Mouse (Mus musculus) frontal cortex, postnatal 25 days (tissue): Measurements from ENCODE around the gene Timd4.

Experiments
- DNase-seq, 2 experiments: peaks; one replicate each; pipeline ENCODE4 v3.0.0; 2022; ENCODE audit warnings: low spot score in 2 of 2

Gene Timd4

DNA sequence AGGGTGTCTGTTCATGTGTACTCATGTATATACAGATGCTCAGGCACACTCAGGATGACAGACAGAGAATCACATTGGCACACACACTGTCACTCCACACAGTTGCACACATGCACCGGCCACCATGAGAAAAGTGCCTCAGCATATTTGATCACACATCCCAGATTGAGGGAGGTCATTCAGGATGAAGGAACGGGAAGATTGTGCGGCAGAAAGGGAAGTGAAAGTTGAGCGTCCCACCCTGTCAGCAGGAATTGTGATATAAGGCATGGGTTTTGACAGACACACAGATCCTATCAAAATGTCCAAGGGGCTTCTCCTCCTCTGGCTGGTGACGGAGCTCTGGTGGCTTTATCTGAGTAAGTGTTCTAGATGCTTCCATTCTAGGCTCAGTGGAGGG, at the start of gene Timd4:
Timd4 (plus strand) TSS at position 290 of the 400 bp plus-strand sequence.
- no peak for DNase-seq

DNA sequence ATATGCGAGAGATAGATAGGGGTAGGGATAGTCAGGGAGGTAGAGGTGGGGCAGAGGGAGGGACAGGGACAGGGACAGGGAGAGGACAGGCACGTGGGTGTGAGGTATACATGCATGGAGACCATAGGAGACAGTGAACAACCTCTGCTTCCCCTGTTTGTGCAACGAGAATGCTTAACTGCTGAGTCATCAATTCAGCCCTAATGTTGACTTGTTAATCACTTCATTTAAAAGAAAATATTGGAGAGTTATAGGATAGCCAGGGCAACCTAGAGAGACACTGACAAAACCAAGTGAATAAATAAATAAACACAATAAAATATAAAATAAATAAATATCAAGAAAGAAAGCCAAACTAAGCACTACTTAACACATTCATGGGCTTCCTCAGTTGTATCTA, 33.7 kb upstream of the Timd4 start:
- DNase-seq, result no peak

DNA sequence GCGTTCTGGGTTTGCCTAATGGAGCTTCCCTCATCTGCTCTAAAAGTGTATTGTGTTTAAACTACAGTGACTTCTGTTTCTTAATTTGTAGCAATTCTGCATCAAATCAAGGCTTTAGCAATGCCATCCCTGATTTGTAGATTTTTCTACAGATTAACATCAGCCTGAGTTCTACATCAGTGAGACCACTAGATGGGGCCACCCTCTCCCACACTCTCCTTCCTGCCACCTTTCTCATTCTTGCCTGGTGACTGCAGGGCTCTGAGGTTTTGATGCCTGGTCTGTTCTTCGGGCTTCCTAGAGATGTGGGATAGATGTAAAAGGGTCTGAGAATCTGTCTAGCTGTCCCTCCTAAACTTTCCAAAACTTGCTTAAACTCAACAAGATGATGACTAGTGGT, 30.8 kb upstream of the Timd4 start:
- DNase-seq, result no peak

DNA sequence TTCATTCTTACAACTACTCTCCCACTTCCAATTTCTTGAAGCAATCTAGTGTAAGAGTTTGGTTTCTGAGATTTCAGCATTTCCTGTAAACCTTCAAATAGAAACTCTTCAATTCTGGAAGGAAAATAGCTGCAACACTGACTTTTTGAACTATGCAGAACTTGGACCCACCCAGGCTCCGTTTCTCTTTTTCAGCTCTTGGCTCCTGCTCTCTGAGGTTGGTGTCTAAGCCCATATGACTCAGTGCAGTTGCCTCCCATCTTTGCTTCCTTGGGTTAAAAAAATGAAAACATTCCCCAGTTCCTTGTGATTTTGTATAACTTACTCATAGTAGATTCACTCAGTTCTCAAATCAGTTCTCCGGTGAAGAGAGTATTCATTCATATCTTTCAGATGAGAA, 6.2 kb upstream of the Timd4 start:
- no peak for DNase-seq

DNA sequence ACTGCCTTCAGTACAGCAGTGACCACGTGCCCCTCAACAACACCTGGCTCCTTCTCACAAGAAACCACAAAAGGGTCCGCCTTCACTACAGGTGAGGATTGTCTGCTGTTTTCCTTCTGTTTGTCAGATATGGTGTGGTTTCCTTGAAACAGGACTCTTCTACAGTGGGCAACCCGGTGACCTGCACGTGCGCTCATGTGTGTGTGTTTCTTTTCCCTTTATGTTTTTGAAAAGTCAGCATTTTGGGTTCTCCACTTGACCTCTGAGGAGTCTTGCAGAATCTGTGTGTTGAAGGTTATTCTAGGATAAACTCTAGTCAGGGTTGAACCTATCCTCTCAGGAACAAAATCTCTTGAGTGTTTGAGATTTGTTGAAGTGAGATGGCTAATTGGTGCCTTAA, 7.1 kb downstream of the Timd4 start:
- no peak for DNase-seq

DNA sequence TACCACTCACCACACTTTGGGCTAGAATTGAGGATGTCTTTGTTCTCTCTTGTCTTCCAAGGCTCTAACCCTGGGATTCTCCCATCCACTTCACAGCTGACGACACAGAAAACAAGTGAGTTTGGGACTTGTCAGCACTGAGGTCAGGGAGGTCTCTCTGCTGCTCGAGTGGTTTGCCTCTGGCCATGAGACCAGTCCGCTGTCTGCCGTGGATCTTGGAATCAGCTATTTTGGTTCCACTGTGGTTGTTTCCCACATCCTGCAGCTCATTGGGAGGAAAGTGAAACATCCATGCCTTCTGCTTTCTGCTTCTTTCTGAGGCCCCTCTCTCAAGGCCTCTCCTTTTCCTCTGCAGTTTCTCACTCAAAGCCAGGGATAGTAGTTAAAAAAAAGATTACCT, 9.3 kb downstream of the Timd4 start:
- no peak for DNase-seq

DNA sequence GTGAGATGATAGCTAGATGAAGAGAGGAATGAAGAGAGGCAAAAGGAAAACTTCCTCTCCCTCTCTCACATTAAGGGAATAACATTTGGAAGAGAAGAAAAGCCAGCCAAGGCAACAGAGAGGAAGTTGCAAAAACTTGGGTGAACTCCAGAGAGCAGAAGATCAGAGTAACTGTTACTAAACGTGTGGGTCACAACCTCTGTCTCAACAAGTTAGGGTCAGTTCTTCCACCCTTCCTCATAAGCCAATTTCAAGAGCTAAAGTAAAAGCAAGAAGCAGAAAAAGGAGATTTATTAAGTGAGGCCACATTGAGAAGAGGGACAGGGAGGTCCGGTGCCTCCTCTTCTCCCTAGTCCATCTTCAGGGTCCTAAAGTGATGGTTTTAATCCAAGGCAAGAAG, 19.7 kb downstream of the Timd4 start:
- no peak for DNase-seq

DNA sequence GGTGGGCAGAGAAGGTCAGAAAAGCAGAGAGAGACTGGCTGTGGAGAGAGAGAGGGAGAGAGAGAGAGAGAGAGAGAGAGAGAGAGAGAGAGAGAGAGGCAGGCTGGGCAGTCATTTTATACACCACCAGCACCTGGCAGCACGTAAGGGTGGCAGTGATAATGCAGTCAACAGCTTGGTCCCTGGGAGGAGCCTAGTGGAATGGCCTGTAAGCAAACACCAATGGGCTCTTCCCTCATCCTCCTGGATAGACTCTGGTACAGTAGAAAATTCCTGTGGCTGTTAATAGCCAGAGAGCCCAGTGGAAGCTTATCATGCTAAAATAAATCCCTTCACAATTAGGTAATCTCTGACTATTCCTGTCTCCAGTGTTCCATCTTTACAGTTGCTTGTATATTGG, 24.5 kb downstream of the Timd4 start:
- no peak for DNase-seq

DNA sequence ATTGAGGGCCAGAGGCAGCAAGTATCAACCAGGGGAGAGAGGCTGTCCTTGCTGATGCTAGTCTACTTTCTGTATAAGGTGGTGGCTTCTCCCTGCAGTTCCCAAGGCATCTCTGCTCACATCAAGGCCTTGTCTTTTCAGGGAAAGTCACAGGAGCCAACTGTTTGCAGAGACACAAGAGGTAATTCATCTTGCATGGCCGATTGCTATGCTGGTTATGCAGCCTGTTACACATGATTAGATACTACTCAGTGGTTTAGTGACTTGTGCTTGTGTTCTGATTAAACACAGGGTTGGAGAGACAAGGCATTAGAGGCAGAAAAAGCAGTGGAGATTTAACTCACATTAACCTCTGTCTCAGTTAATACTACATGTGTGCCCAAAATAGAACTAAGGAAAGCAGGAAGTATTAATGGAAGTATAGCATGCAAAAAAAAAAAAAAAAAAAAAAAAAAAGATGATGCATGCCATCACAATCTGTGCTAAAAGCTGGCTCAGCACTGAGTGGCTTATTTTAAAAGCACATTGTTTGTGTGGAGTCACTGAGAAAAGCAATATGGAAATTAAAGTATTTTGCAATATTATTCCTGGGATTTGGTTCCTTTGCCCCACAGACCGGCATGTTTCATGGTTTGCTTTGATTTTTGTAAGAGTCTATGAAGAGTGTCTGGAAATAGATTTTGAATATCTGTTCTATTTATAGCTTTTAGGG, 31.6 kb downstream of the Timd4 start:
- no peak for DNase-seq

DNA sequence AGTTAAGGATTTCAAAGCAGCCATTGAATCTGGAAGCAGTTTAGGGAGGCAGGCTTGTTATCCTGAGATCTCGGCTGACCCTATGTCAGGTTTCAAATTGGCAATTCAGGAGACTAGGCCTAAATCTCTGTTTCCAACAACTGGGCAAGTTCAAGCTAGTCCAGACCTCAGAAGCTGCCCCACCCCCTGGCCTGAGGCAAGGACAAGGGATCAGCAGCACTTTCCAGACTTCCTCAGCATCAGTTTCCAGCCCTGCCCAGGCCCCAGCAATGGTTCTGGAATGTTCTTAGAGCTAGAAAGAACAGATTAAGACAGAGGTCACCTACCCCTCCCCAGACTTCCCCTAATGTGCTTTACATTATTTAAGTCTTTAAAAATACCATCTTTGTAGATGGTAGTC, 36.1 kb downstream of the Timd4 start:
- DNase-seq, result no peak

DNA sequence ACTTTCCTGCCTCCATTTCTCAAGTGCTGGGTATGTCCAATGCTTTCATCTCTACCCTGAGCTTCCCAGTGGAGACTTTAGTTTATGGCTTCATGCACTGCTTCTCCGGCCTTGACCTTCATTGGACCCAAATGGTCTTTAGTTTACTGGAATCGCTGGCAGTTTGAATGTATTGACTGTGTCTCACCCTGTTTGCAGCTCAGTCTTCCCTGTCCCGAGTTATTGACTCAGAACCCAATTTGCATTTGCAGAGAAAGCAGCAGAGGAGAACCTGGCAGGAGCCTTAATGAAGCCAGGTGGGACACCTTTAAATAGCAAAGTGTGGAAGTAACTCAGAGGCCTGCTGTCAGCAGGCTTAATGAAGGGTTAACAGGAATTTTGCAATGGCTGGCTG, 37.2 kb downstream of the Timd4 start:
- no peak for DNase-seq

DNA sequence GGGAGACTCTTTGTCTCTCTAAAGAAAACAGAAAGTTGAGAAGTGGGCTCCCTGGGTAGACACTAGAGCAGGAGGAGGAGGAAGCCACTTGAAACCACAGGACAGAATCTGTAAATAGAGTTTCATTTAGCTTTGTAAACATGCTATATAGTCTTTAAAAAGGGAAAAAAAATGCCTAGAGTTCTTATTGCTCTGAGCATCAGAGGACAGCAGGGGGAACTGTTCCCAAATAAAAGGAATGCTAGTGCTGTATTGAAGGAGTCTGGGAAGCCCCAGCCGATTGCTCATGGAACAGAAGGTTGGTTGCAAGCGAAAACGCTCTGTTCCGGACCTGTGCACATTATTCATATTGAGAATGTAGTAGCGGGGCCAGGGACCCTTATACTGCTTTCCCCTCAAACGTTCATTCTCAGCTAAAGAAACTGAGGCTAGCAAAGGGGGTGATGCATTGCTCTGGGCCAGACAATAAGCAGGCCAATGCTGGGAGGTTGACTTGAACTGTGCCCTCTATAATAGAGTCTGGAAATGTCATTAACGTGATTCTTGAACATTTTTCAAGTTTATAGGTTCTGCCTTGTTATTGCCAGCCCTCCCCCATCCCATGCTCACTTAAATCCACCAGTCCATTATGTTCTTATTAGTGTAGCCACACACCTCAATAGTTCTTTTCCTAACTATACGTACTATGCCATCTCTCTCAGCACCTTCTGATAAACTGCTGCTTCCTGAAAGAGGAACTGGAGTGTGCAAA, 37.8 kb downstream of the Timd4 start:
- no peak for DNase-seq

DNA sequence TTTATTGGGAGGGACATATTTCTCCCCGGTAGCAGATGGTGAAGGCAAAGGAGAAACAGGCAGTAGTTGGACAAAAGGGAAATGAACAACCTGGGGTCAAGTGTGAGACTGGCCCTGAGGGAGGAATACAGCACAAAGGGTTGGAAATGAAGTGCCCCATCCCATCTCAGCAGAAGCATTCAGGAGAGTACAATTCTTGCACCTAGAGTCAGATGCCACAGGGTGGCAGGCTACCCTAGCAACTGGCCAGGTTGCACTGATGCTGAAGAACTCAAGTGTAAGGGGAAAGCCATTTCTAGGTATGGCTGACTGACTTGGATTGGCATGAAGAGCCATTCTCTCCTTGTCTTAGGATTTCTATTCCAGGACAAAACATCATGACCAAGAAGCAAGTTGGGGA, 54.2 kb downstream of the Timd4 start:
- DNase-seq, result peak in 1 of 2 experiments; percentile 8

DNA sequence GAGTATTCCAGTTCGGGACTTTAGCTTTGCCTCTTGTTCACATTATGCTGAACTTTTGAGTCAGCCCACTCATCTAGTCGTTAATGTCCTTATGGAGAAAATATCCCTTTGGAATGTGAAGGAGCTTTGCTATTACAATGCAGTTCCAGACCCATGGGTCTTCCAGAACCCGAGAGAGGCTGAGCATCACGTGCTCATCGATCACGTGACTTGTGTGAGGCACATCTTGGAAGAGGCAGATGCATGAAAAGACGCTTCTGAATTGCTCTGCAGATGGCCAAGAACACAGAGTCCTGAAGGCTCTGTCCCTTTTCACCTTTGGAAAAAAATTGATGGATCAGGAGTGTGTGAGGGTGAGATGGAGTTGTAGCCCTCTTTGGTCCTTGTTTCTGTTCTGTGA, 58.0 kb downstream of the Timd4 start:
- DNase-seq, result no peak

DNA sequence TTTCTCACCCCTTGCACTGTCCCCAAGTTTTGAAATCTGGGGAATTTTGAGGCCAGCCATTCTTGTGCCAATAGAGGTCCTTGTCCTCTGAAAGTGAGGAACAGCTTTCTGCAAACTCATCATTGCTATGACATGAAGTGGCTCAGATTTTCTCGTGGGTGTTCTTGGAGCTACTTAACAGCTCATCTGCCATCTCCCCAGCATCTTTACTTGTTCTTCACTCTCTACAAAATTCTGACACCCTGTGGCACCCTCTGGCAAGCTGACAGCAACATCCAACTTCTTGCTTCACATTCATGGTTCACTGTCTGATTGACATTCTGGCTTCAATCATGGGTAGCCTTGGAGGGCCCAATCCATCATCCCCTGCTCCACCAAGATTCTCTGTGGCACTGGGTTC, 65.2 kb downstream of the Timd4 start:
- DNase-seq, result peak in 1 of 2 experiments; percentile 7

DNA sequence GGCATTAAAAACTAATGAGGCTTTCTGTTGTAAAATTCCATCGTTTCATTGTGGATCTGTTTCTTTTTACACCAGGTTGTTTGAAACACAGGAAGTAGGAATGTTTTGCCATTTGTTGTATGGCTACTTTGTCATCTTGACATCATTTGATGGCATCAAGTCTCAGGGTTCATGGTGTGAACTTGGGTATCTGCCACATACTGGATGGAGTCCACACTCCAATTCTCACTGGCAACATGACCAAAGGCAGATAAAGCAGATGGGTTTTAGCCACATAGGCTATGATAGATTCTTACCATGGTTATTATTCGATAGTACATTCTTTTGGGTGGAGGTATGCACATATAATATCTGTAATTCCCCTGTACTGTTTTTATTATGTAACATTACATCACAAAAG, 71.9 kb downstream of the Timd4 start:
- no peak for DNase-seq

DNA sequence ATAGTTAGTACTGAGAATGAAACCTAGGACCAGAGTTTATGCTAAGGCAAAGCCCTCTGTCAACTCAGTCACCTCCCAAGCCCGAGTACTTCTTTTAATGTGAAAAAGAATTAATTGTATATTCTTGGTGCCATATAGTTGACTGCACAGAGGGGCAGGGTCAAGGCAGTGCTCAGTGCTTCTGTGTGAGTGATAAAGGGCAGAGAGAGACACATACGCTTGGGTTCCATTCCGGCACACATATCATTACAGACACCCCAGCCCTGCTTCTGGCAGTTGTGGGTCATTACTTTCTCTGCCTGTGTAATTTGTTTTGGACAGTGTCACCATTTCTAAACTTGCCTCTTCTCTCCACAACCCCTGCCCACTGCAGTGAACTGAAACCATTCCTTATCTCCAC, 78.5 kb downstream of the Timd4 start:
- DNase-seq, result no peak
